Mouse (Mus musculus) left cerebral cortex, adult 2 months (tissue): ENCODE measurements at regions not wholly inside any gene's neighbourhood (a gene's known extent, or its start where the extent isn't known, plus 50 kb on each side); places are given as distances from the start of the nearest gene placed in this dataset.
A peak's percentile ranks its signal among the peaks of the same experiment; 100 is the strongest.

ENCODE experiments used
- DNase-seq, 2 experiments: peaks; one replicate each; pipeline ENCODE4 v3.0.0; 2021 to 2022; ENCODE audit warnings: low spot score in 2 of 2, mixed read lengths in 1 of 2; ENCODE audit errors: extremely low spot score in 1 of 2
- H3K27ac ChIP-seq: fragments of 200-600 bp; 2 replicates; pipeline ENCODE4 v1.8.1; 2022
- H3K4me3 ChIP-seq: fragments of 200-600 bp; 2 replicates; pipeline ENCODE4 v1.8.1; 2022
- CTCF ChIP-seq: fragments of 200-600 bp; IDR thresholded peaks from 2 replicates; pipeline ENCODE4 v1.8.1; 2022; ENCODE audit warnings: antibody characterized with exemption, mild to moderate bottlenecking, moderate library complexity
- intact Hi-C: fragments of 180-260 bp; cut with DNase I; formaldehyde crosslinking; loops from one replicate; pipeline ENCODE4 v1.15.1; 2025

- intact Hi-C loops, result no loop called here
- no peak for TF ChIP-seq CTCF
- no peak overlapping the region for H3K4me3 ChIP-seq
- DNase-seq, result no peak
- no peak overlapping the region for H3K27ac ChIP-seq
Measured at GRCm38 (mm10) chr1:128795654-128796053, 203.6 kb upstream of the Cxcr4 start.

GRCm38 (mm10) chr1:128790881-128791280, 198.8 kb upstream of the Cxcr4 start:
- intact Hi-C loops, result no loop called here
- DNase-seq, result no peak
- no peak overlapping the region for H3K27ac ChIP-seq
- no peak for TF ChIP-seq CTCF
- no peak overlapping the region for H3K4me3 ChIP-seq

- Histone ChIP-seq H3K4me3 (no peak overlapping the region), H3K27ac (no peak overlapping the region)
- DNase-seq, result no peak
- intact Hi-C loops, result loop anchor here (5.0 to 10.0 kb wide), 2 partner anchors 322 to 385 kb away; no protein-coding TSS in a partner anchor
- TF ChIP-seq CTCF, result no peak
Measured at GRCm38 (mm10) chr1:128789567-128790335, 197.7 kb upstream of the Cxcr4 start.

DNA sequence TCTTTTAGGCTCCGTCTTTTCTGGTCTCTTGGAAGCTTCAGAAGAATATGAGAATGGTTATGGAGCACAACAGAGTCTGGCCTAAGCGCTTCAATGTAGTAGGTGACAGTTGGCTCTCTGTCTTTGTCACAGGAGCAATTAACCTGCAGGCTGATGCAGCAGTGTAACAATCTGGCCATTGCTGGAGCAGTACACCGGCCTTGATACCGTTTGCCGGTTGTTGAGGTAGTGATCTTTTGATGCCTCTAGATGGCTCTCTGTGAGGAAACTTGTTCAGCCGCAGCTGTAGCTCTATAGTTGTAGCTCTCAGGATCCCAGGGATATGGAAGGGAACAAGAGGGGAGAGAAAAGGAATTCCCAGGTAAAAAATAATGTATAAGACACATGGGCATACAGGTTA, 196.1 kb upstream of the Cxcr4 start:
- intact Hi-C loops, result loop anchor here (5.0 to 10.0 kb wide), 2 partner anchors 321 to 387 kb away; no protein-coding TSS in a partner anchor
- Histone ChIP-seq H3K4me3 (no peak overlapping the region), H3K27ac (no peak overlapping the region)
- no peak; the same call in none of the 2 replicates for TF ChIP-seq CTCF
- no peak for DNase-seq

DNA sequence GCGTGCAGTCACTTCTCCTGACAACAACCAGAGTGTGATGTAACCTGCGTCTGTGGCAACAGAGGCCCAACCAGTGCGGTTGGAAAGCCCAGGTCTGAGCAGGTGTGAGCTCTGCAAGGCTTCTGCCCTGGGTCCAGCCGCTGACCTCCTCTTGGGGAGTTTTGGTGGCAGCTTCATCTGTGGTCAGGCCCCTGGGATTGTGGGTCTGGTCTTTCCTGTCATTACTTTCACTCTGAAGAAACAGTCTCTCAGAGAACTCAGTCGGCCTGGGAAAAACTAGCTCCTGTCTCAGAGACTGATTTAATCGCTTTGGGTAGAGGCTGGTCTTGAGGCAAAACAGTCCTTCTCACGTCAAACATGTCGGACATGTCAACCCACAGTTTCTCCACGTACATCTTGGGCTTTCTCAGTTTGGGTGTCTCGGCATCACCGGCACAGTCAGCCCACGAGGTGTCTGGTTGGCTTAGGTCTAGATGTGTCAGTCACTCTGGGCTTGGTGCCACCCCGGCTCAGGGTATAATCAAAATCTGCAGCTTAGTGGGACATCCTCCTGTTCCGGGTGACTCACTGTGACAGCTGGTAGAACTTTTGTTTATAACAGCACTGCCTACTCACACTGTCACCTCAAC, 195.0 kb upstream of the Cxcr4 start:
- Histone ChIP-seq H3K27ac (no peak overlapping the region), H3K4me3 (no peak overlapping the region)
- intact Hi-C loops, result loop anchor here (1.0 to 10.0 kb wide), 3 partner anchors 194 to 388 kb away; no protein-coding TSS in a partner anchor
- no peak for TF ChIP-seq CTCF
- DNase-seq, result peak; percentile 71 to 79

DNA sequence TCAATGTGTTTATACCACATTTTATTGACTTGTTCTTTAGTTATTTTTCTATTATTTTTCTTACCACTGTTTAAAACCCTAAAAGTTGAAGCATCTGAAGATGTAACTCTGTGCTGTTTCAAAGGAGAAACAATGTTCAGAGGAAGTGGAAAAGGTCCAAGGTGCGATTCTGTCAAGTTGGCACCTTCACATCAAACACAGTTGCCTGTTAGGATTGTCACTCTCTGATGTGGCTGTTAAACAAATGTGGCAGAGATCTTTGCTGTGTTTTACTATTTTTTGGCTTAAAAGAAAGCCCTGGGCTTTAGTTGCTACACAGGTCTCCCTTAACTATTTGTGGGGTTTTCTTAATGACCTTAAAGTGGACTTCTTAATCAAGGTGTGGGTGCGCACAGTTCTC, 190.2 kb upstream of the Cxcr4 start:
- no peak for TF ChIP-seq CTCF
- Histone ChIP-seq H3K4me3 (no peak overlapping the region), H3K27ac (no peak overlapping the region)
- DNase-seq, result no peak
- intact Hi-C loops, result loop anchor here (10.0 kb wide), 1 partner anchor 393 kb away; no protein-coding TSS in a partner anchor

- no peak overlapping the region for H3K27ac ChIP-seq
- intact Hi-C loops, result loop anchor here (10.0 kb wide), 1 partner anchor 393 kb away; no protein-coding TSS in a partner anchor
- no peak for DNase-seq
Measured at GRCm38 (mm10) chr1:128781871-128782270, 189.8 kb upstream of the Cxcr4 start.

GRCm38 (mm10) chr1:128781311-128781710, 189.2 kb upstream of the Cxcr4 start:
- peak in 1 of 2 experiments; percentile 23 for DNase-seq
- TF ChIP-seq CTCF, result no peak
- intact Hi-C loops, result loop anchor here (10.0 kb wide), 1 partner anchor 393 kb away; no protein-coding TSS in a partner anchor
- no peak overlapping the region for H3K27ac ChIP-seq
- H3K4me3 ChIP-seq, result no peak overlapping the region

More at GRCm38 (mm10) chr1:128781871-128782270, 189.8 kb upstream of the Cxcr4 start:
- no peak overlapping the region for H3K4me3 ChIP-seq
- TF ChIP-seq CTCF, result no peak

DNA sequence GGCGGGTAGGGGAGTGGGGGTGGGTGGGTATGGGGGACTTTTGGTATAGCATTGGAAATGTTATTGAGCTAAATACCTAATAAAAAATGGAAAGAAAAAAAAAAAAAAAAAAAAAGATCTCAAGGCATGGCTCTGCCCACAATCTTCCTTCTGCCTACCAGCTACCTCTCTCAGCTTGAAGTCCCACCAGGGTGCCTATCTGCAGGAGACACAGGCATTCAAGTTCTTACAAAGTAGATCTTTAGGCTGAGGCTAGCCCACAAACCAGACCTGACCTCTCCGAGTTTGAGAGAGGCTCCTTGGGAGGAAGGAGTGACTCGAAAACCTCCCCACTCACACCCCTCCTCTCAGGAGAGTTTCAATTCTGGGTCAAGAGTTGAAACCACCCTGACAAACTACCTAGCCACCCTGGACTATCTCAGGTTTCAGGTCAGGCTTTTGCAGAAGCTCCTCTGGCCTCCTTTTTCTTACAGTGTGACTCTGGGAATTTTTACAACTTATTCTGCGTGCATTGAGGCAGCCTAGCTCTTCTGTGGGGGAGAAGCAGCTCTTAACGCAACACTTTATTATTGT, 187.6 kb upstream of the Cxcr4 start:
- TF ChIP-seq CTCF, result no peak
- intact Hi-C loops, result loop anchor here (10.0 kb wide), 1 partner anchor 395 kb away; no protein-coding TSS in a partner anchor
- no peak for DNase-seq
- no peak overlapping the region for H3K27ac ChIP-seq
- no peak overlapping the region for H3K4me3 ChIP-seq

DNA sequence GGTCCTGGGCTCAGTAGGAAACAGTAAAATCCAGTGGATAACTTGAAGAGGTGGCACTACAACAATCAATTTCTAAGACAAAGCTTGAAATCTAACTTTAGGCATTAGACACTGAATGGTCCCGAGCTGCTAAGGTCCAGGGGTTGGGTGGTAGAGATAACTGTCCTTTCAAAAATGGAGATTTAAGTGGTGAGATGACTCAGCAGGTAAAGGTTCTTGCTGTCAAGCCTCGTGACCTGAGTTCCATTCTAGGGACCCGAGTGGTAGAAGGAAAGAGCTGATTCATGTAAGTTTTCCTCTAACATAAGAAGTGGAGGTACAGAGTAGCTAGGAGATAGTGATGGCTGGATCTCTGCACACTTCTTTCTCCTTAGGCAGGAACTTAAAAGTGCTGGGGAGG, 180.3 kb upstream of the Cxcr4 start:
- DNase-seq, result no peak
- Histone ChIP-seq H3K4me3 (no peak overlapping the region), H3K27ac (no peak overlapping the region)
- TF ChIP-seq CTCF, result no peak
- intact Hi-C loops, result no loop called here

DNA sequence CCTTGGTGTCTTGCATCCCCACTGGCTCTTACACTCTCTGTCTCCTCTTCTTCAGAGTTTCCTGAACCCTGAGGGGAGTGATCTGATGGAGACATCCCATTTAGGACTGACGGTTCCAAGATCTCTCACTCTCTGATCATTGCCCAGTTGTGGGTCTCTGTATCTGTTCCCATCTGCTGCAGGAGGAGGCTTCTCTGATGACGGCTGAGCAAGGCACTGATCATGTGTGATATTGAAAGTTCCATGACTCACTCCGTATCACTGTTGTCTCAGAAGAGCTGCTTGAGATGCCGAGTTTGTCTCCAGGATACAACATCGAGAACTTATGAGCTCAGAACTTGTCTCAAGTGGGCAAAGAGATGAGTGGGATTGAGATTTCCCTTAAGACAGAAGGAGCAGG, 178.7 kb upstream of the Cxcr4 start:
- DNase-seq, result no peak
- no peak for TF ChIP-seq CTCF
- intact Hi-C loops, result no loop called here
- no peak overlapping the region for H3K4me3 ChIP-seq
- no peak overlapping the region for H3K27ac ChIP-seq

DNA sequence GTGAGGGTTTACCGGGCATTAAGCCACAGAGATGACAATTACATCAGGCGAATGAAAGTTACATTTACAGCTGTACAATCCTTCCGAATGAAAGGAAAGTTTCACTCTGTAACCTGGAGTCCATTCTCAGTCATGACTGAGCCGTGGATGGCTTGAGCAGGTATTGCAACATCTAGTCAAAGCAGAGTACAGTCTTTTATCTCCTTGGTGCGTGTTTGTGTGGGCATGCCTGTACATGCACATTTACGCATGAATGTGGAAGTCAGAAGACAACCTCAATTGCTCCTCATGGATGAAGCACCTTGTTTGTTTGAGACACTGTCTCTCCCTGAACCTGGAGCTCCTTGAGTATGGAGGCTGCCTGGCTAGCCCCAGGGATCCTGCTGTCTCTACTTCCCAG, 175.9 kb upstream of the Cxcr4 start:
- TF ChIP-seq CTCF, result no peak
- H3K4me3 ChIP-seq, result no peak overlapping the region

More for the DNA sequence above, 175.9 kb upstream of the Cxcr4 start:
- intact Hi-C loops, result no loop called here
- DNase-seq, result no peak
- no peak overlapping the region for H3K27ac ChIP-seq
